Mouse (Mus musculus): Measurements from ENCODE around the gene Gadl1. TPM values are rescaled to one million over a fixed set of nuclear protein-coding genes. Genes with fewer than 3 reads are reported as not detected.
"Not testable (repeated sequence)": the region's sequence is repeated elsewhere in the genome, so short reads cannot be mapped to it uniquely, and the experiment has no call there.

Gadl1 gene
- polyA plus RNA-seq, 1 experiment from 2014 or later: 0.50 TPM

DNA sequence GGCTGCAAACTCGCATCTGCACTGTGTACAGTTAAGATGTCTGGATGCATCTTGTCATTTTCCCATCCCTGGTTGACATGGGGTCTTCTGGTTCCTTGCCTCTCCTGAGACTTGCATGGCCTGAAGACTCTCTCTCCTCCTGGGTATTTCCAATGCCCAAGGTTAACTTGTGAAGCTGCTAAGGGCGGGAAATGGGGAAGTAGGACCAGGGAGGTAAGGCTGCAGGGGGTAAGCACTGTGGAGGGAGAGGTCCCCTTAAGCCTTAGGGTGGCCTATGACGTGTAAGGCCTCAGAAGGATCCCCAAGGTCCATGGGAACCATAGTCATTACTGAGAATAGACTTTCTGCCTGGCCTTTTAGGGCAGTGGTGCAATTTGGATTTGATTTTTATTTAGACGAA lies 132.1 kb downstream of the Gadl1 start:
- Histone ChIP-seq H3K4me1 (replicated peaks) (no peaks in the 10 kb centered on the region), H3K4me3 (replicated peaks) (no peak overlapping the region), H3K9me3 (no peaks in the 10 kb centered on the region), H3K36me3 (no peaks in the 10 kb centered on the region), H3K4me2 (replicated peaks) (no peak overlapping the region), H3K9ac (no peak overlapping the region), H3K27ac (no peak overlapping the region), H3K27me3 (replicated peaks) (no peaks in the 10 kb centered on the region)
- 72% methylated on average over 4 of the region's 4 CpGs for WGBS
- ATAC-seq: no peak

DNA sequence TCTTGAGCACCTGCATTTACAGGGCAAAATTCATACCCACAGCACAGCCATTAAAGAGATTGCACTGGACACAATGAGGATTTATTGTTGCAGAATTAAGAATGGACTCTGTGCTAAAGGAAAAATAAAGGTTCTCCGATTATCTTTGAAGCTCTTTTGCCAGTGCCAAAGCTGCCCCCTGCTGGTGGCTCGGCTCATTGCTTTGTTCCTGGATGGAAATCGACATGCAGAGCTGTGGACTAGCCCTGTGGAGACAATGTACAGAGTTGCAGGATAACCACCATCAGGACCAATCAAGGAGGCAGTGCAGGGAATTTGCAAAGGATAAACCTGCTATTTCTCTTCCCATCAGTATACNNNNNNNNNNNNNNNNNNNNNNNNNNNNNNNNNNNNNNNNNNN lies 132.5 kb downstream of the Gadl1 start:
- Histone ChIP-seq H3K4me1 (replicated peaks) (no peaks in the 10 kb centered on the region), H3K36me3 (no peaks in the 10 kb centered on the region), H3K9me3 (no peaks in the 10 kb centered on the region), H3K4me2 (replicated peaks) (no peak overlapping the region), H3K27ac (no peak overlapping the region), H3K4me3 (replicated peaks) (no peak overlapping the region), H3K27me3 (replicated peaks) (no peaks in the 10 kb centered on the region), H3K9ac (no peak overlapping the region)
- 6% methylated on average over 3 of the region's 3 CpGs for WGBS
- no peak for ATAC-seq

DNA sequence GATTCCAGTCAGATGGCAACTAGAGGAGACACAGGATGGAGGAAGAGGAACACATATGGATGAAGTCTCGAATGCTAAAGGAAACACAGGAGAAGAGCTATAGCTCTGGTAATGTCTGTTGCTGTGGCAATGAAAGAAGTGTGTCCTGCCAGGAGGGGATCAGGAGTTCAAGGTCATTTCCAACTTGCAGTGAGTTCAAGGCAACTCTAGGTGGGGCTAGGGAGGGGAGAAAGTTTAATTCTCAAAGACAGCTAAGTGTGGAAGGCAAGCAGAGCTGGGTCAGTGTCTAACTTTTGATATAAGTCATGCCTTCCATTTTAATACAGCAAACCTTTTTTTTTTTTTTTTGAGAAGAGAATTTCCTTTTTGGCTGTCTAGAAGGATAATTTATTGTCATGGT lies 140.7 kb downstream of the Gadl1 start:
- Histone ChIP-seq H3K9ac (no peak overlapping the region), H3K4me3 (replicated peaks) (no peak overlapping the region), H3K27me3 (replicated peaks) (no peaks in the 10 kb centered on the region), H3K9me3 (no peaks in the 10 kb centered on the region), H3K36me3 (no peaks in the 10 kb centered on the region), H3K27ac (no peak overlapping the region), H3K4me2 (replicated peaks) (no peak overlapping the region), H3K4me1 (replicated peaks) (no peaks in the 10 kb centered on the region)
- WGBS: 78% methylated on average over 1 of the region's 1 CpGs
- no peak for ATAC-seq

- H3K27ac ChIP-seq: no peak overlapping the region
- WGBS: 50% methylated on average over 8 of the region's 8 CpGs
- no peak overlapping the region for H3K4me2 ChIP-seq (replicated peaks)
Observed at GRCm38 (mm10) chr9:116053976-116054375, 144.7 kb downstream of the Gadl1 start.

GRCm38 (mm10) chr9:116058475-116058874 lies 149.2 kb downstream of the Gadl1 start:
- Histone ChIP-seq H3K4me3 (replicated peaks) (no peak overlapping the region), H3K4me1 (replicated peaks) (no peaks in the 10 kb centered on the region), H3K36me3 (no peaks in the 10 kb centered on the region), H3K9ac (no peak overlapping the region), H3K27me3 (replicated peaks) (no peaks in the 10 kb centered on the region), H3K4me2 (replicated peaks) (no peak overlapping the region), H3K27ac (no peak overlapping the region), H3K9me3 (no peaks in the 10 kb centered on the region)
- ATAC-seq: no peak
- WGBS: 92% methylated on average over 4 of the region's 4 CpGs

More at GRCm38 (mm10) chr9:116053976-116054375, 144.7 kb downstream of the Gadl1 start:
- H3K4me3 ChIP-seq (replicated peaks): no peak overlapping the region
- H3K9me3 ChIP-seq: no peaks in the 10 kb centered on the region
- H3K36me3 ChIP-seq: no peaks in the 10 kb centered on the region
- no peak for ATAC-seq
- no peaks in the 10 kb centered on the region for H3K4me1 ChIP-seq (replicated peaks)
- H3K9ac ChIP-seq: no peak overlapping the region
- H3K27me3 ChIP-seq (replicated peaks): no peaks in the 10 kb centered on the region

DNA sequence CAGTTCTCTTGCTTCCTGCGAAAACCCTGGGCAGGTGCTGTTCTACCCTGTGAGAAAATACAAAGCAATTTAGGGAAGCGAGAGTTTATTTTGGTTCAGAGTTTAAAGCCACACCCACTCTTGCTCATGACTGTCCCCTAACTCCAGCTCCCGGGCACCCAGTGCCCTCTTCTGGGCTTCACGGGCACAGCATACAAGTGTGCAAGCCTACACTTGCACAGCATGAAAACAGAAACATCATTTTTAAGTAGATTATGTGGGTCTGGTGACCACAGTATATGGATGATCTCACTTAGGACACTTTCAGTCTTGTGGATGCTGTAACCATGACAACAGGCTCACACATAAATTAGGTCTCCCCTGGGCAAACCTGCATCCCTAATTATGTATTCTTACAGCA lies 149.9 kb downstream of the Gadl1 start:
- Histone ChIP-seq H3K4me3 (replicated peaks) (no peak overlapping the region), H3K27me3 (replicated peaks) (no peaks in the 10 kb centered on the region), H3K9me3 (no peaks in the 10 kb centered on the region), H3K9ac (no peak overlapping the region), H3K27ac (no peak overlapping the region), H3K4me2 (replicated peaks) (no peak overlapping the region), H3K36me3 (no peaks in the 10 kb centered on the region), H3K4me1 (replicated peaks) (no peaks in the 10 kb centered on the region)
- 68% methylated on average over 4 of the region's 4 CpGs for WGBS
- ATAC-seq: no peak

DNA sequence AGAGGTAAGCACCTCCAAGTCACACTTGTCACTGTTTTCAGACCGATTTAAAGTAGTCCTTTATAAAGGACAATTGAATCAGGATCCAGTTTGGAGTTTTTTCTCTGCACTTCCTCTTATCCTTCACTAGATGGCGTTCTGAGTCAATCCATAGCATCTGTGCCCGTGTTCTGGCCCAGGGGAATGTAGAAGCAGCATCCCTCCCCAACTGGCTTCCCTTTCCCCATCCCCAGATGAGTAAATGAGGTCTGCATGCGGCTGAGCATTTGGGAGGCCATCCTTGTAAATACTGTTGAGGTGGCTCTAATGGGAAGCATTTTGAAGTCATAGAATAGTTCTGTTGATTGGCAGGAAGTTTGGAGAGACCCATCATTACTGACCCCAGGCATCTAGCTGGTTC lies 151.4 kb downstream of the Gadl1 start:
- Histone ChIP-seq H3K4me2 (replicated peaks) (no peak overlapping the region), H3K27me3 (replicated peaks) (no peaks in the 10 kb centered on the region)
- 13% methylated on average over 4 of the region's 4 CpGs for WGBS

GRCm38 (mm10) chr9:116064774-116065173 lies 155.5 kb downstream of the Gadl1 start:
- Histone ChIP-seq H3K4me2 (replicated peaks) (no peak overlapping the region), H3K4me1 (replicated peaks) (no peaks in the 10 kb centered on the region), H3K36me3 (no peaks in the 10 kb centered on the region), H3K27ac (no peak overlapping the region), H3K9ac (no peak overlapping the region), H3K9me3 (no peaks in the 10 kb centered on the region), H3K27me3 (replicated peaks) (no peaks in the 10 kb centered on the region), H3K4me3 (replicated peaks) (no peak overlapping the region)
- ATAC-seq: no peak
- WGBS: 89% methylated on average over 17 of the region's 17 CpGs

More for the DNA sequence above, 151.4 kb downstream of the Gadl1 start:
- Histone ChIP-seq H3K4me3 (replicated peaks) (no peak overlapping the region), H3K9me3 (no peaks in the 10 kb centered on the region), H3K9ac (no peak overlapping the region), H3K27ac (no peak overlapping the region), H3K4me1 (replicated peaks) (no peaks in the 10 kb centered on the region), H3K36me3 (no peaks in the 10 kb centered on the region)
- no peak for ATAC-seq

GRCm38 (mm10) chr9:116071561-116071960 lies 162.3 kb downstream of the Gadl1 start:
- ATAC-seq: not testable (repeated sequence)

GRCm38 (mm10) chr9:116076163-116076562 lies 166.9 kb downstream of the Gadl1 start:
- H3K9ac ChIP-seq: no peak overlapping the region
- H3K27ac ChIP-seq: no peak overlapping the region
- no peak overlapping the region for H3K4me3 ChIP-seq (replicated peaks)
- H3K4me2 ChIP-seq (replicated peaks): no peak overlapping the region
- no peaks in the 10 kb centered on the region for H3K4me1 ChIP-seq (replicated peaks)
- H3K27me3 ChIP-seq (replicated peaks): no peaks in the 10 kb centered on the region
- no peaks in the 10 kb centered on the region for H3K9me3 ChIP-seq
- ATAC-seq: no peak
- no peaks in the 10 kb centered on the region for H3K36me3 ChIP-seq
- whole genome bisulfite sequencing: 78% methylated on average over 4 of the region's 4 CpGs

More at GRCm38 (mm10) chr9:116071561-116071960, 162.3 kb downstream of the Gadl1 start:
- H3K4me3 ChIP-seq (replicated peaks); H3K9ac ChIP-seq; H3K27me3 ChIP-seq (replicated peaks); H3K27ac ChIP-seq; H3K36me3 ChIP-seq; H3K9me3 ChIP-seq; H3K4me2 ChIP-seq (replicated peaks); H3K4me1 ChIP-seq (replicated peaks): not testable (repeated sequence)
- WGBS: 89% methylated on average over 1 of the region's 1 CpGs

DNA sequence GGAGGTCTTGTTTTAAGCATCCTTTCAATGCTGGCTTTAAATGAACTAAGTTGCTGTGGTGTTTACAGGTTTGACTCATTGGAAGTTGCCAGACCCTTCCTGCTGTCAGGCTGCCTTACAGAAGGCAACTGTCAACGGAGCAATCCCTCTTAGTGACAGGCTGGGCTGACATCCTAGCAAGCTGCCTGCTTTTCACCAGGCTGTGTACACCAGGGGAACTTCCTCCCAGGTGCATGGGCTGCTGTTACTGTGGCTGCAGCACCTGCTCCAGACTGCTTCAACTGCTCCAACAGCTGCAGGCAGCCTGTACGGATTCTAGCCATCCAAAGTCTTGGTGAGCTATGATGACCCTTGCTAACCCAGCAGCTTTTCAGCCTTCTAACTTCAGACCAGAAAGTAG lies 167.7 kb downstream of the Gadl1 start:
- Histone ChIP-seq H3K4me1 (replicated peaks) (no peaks in the 10 kb centered on the region), H3K4me3 (replicated peaks) (no peak overlapping the region), H3K27ac (no peak overlapping the region), H3K9me3 (no peaks in the 10 kb centered on the region), H3K27me3 (replicated peaks) (no peaks in the 10 kb centered on the region), H3K9ac (no peak overlapping the region), H3K36me3 (no peaks in the 10 kb centered on the region), H3K4me2 (replicated peaks) (no peak overlapping the region)
- 58% methylated on average over 2 of the region's 2 CpGs for WGBS
- ATAC-seq: no peak

- H3K9ac ChIP-seq: no peak overlapping the region
- no peak for ATAC-seq
- H3K4me1 ChIP-seq (replicated peaks): no peaks in the 10 kb centered on the region
- no peak overlapping the region for H3K4me3 ChIP-seq (replicated peaks)
- H3K27ac ChIP-seq: no peak overlapping the region
- H3K27me3 ChIP-seq (replicated peaks): no peaks in the 10 kb centered on the region
- H3K9me3 ChIP-seq: no peaks in the 10 kb centered on the region
- H3K4me2 ChIP-seq (replicated peaks): no peak overlapping the region
- WGBS: 90% methylated on average over 2 of the region's 2 CpGs
- H3K36me3 ChIP-seq: no peaks in the 10 kb centered on the region
Observed at GRCm38 (mm10) chr9:116077419-116077818, 168.2 kb downstream of the Gadl1 start.

GRCm38 (mm10) chr9:116081781-116082180 lies 172.5 kb downstream of the Gadl1 start:
- no peaks in the 10 kb centered on the region for H3K9me3 ChIP-seq
- no peaks in the 10 kb centered on the region for H3K27me3 ChIP-seq (replicated peaks)
- H3K27ac ChIP-seq: no peak overlapping the region
- WGBS: 86% methylated on average over 4 of the region's 4 CpGs
- H3K4me1 ChIP-seq (replicated peaks): no peaks in the 10 kb centered on the region
- no peak overlapping the region for H3K4me3 ChIP-seq (replicated peaks)
- no peaks in the 10 kb centered on the region for H3K36me3 ChIP-seq
- no peak overlapping the region for H3K4me2 ChIP-seq (replicated peaks)
- no peak overlapping the region for H3K9ac ChIP-seq
- no peak for ATAC-seq

Measured in intestine, embryonic 15.5 days (tissue).